Mouse (Mus musculus) CH12.LX (cell line): Measurements from ENCODE around the gene Marc1. TPM values are rescaled to one million over a fixed set of nuclear protein-coding genes. Genes with fewer than 3 reads are reported as not detected.

ENCODE experiments used
- DNase-seq: peaks from one replicate; pipeline ENCODE4 v3.0.0-alpha.2; 2013; ENCODE audit errors: extremely low read depth
- H3K27ac ChIP-seq: 2 replicates; pipeline ENCODE4 v1.5.1; 2012; ENCODE audit warnings: low read depth, mild to moderate bottlenecking, control low read depth, moderate library complexity; ENCODE audit not compliant: insufficient read depth
- H3K27me3 ChIP-seq: replicated peaks from 2 replicates; pipeline ENCODE3; 2012; ENCODE audit warnings: inconsistent platforms
- H3K36me3 ChIP-seq, 2 experiments: replicated peaks in 1 of 2; 2 replicates each; pipeline versions ENCODE3 to v1.6.1; 2012; ENCODE audit warnings: inconsistent platforms in 1 of 2, low read length in 1 of 2, mild to moderate bottlenecking in 1 of 2, mixed read lengths in 1 of 2, moderate library complexity in 1 of 2; ENCODE audit not compliant: control insufficient read depth in 1 of 2, insufficient read depth in 1 of 2
- H3K4me1 ChIP-seq, 2 experiments: 2 replicates each; pipeline ENCODE4 v1.6.1; 2012; ENCODE audit warnings: inconsistent platforms in 1 of 2, moderate library complexity in 1 of 2; ENCODE audit not compliant: insufficient read depth in 2 of 2, control insufficient read depth in 1 of 2
- H3K4me2 ChIP-seq: 2 replicates; pipeline ENCODE4 v1.6.1; 2012; ENCODE audit warnings: low read depth, mild to moderate bottlenecking, control low read depth; ENCODE audit not compliant: poor library complexity, insufficient read depth, severe bottlenecking
- H3K4me3 ChIP-seq, 3 experiments: fragments of 150-350 bp in 1 of 3; sonication (generic) in 1 of 3; replicated peaks in 1 of 3; 2 replicates each; pipeline versions ENCODE3 to v1.5.1; 2011 to 2012; ENCODE audit warnings: low read depth in 2 of 3, low read length in 2 of 3, mild to moderate bottlenecking in 2 of 3, moderate library complexity in 2 of 3, control low read depth in 1 of 3, improper control_type of control experiment in 1 of 3, inconsistent platforms in 1 of 3, mixed read lengths in 1 of 3; ENCODE audit not compliant: poor library complexity in 1 of 3
- H3K79me2 ChIP-seq: replicated peaks from 2 replicates; pipeline ENCODE4 v1.6.1; 2012; ENCODE audit warnings: mild to moderate bottlenecking, moderate library complexity; ENCODE audit not compliant: control insufficient read depth, poor library complexity, insufficient read depth, severe bottlenecking; ENCODE audit errors: extremely low read depth
- H3K9ac ChIP-seq: 2 replicates; pipeline ENCODE4 v1.6.1; 2012; ENCODE audit warnings: low read depth, mild to moderate bottlenecking, control low read depth, moderate library complexity; ENCODE audit not compliant: insufficient read depth
- H3K9me3 ChIP-seq: replicated peaks from 2 replicates; pipeline ENCODE3; 2012; ENCODE audit warnings: low read length, inconsistent platforms, mixed read lengths
- CHD2 ChIP-seq: IDR thresholded peaks from 2 replicates; pipeline ENCODE4 v1.6.1; 2011; ENCODE audit warnings: low read length, improper control_type of control experiment
- GABPA ChIP-seq: IDR thresholded peaks from 2 replicates; pipeline ENCODE4 v1.6.1; 2012; ENCODE audit warnings: low read depth, low read length, improper control_type of control experiment, inconsistent platforms; ENCODE audit not compliant: insufficient replicate concordance
- HCFC1 ChIP-seq: IDR thresholded peaks from 2 replicates; pipeline ENCODE4 v1.6.1; 2012; ENCODE audit warnings: low read depth, mild to moderate bottlenecking, inconsistent platforms, low read length, improper control_type of control experiment
- JUN ChIP-seq: IDR thresholded peaks from 2 replicates; pipeline ENCODE4 v1.6.1; 2011; ENCODE audit warnings: low read depth, mild to moderate bottlenecking, low read length, improper control_type of control experiment, moderate library complexity; ENCODE audit not compliant: insufficient read depth
- JUND ChIP-seq: conservative IDR thresholded peaks from 2 replicates; pipeline ENCODE4 v1.6.1; 2011; ENCODE audit warnings: low read depth, low read length, improper control_type of control experiment
- PAX5 ChIP-seq: IDR thresholded peaks from 2 replicates; pipeline ENCODE4 v1.6.1; 2012; ENCODE audit warnings: low read length, inconsistent platforms, mixed read lengths
- POLR2AphosphoS2 ChIP-seq: IDR thresholded peaks from 2 replicates; pipeline ENCODE4 v1.6.1; 2011; ENCODE audit warnings: low read depth, low read length, improper control_type of control experiment
- ZKSCAN1 ChIP-seq: IDR thresholded peaks from 2 replicates; pipeline ENCODE4 v1.6.1; 2012; ENCODE audit warnings: low read depth, inconsistent platforms, low read length, improper control_type of control experiment, borderline replicate concordance
- dilution Hi-C: fragments of 300-500 bp; cut with MboI; formaldehyde crosslinking; loops from 2 replicates; pipeline ENCODE4 v1.14.3; 2020; ENCODE audit warnings: low sequenced_read_pairs; ENCODE audit not compliant: extremely low pct_unique_long_range_greater_than_20kb, extremely low pct_ligation_motif_present
- in situ Hi-C: fragments of 300-500 bp; cut with MboI; formaldehyde crosslinking; loops from 3 replicates; pipeline ENCODE4 v1.14.3; 2019; ENCODE audit warnings: low sequenced_read_pairs, low pct_ligation_motif_present, low pct_unique_long_range_greater_than_20kb, mixed read lengths
- polyA plus RNA-seq: library from polyadenylated mRNA; unstranded; fragments of >175 nt; gene quantifications from 2 replicates; pipeline ENCODE4 v1.2.1, GENCODE M21; 2012; ENCODE audit warnings: low read depth; ENCODE audit not compliant: insufficient read length
- total RNA-seq, 2 experiments: library from RNA; depleted of rRNA; stranded (reverse); fragments of 300-350 nt in 1 of 2; fragments of >200 nt in 1 of 2; gene quantifications; 2 replicates each; pipeline ENCODE4 v1.2.3; 2012 to 2014

The Marc1 gene
- total and polyA plus RNA-seq, 3 experiments: not detected

GRCm38 (mm10) chr1:184737228-184737627, 73.9 kb downstream of the Marc1 start:
- H3K4me2 ChIP-seq: no peak overlapping the region
- no peak overlapping the region for H3K27ac ChIP-seq
- in situ Hi-C loops (loop anchor here (10.0 kb wide), 2 partner anchors 272 to 472 kb away; no protein-coding TSS in a partner anchor), dilution Hi-C loops (no loop called here)
- no peaks in the 10 kb centered on the region for H3K36me3 ChIP-seq
- no peak for DNase-seq
- TF ChIP-seq HCFC1 (no peak), CHD2 (no peak), ZKSCAN1 (no peak), POLR2AphosphoS2 (no peak), JUND (no peak), JUN (no peak), PAX5 (no peak), GABPA (no peak)
- H3K9me3 ChIP-seq: no peaks in the 10 kb centered on the region
- no peaks in the 10 kb centered on the region for H3K79me2 ChIP-seq
- H3K27me3 ChIP-seq: peaks cover 46% of the 10 kb centered on the region
- H3K4me3 ChIP-seq: no peak overlapping the region
- H3K9ac ChIP-seq: no peak overlapping the region
- peaks cover 2 to 30% of the 10 kb centered on the region in 2 experiments; a peak in 2 of 4 replicates for H3K4me1 ChIP-seq

Other genes with a start within 250 kb of the Marc1 start
- 0.64 and 0.80 TPM in 2 replicates for gene Hlx, start 78.7 kb downstream of the Marc1 start, total RNA-seq (2012; rRNA removed)
- 0.34 and 0.38 TPM in 2 replicates for gene Hlx, start 78.7 kb downstream of the Marc1 start, total RNA-seq (2014; rRNA removed)
- gene Hlx, start 78.7 kb downstream of the Marc1 start, polyA plus RNA-seq: 1.1 and 2.4 TPM in 2 replicates
- gene Marc2, start 35.1 kb upstream of the Marc1 start, total RNA-seq (2012; rRNA removed): 49.7 and 55.0 TPM in 2 replicates
- gene Marc2, start 35.1 kb upstream of the Marc1 start, total RNA-seq (2014; rRNA removed): 54.8 and 63.5 TPM in 2 replicates
- gene Marc2, start 35.1 kb upstream of the Marc1 start, polyA plus RNA-seq: 129 and 155 TPM in 2 replicates
- not detected in 2 replicates for gene C130074G19Rik, start 71.9 kb upstream of the Marc1 start, total RNA-seq (2012; rRNA removed)
- not detected in 2 replicates for gene C130074G19Rik, start 71.9 kb upstream of the Marc1 start, total RNA-seq (2014; rRNA removed)
- not detected in 2 replicates for gene C130074G19Rik, start 71.9 kb upstream of the Marc1 start, polyA plus RNA-seq
- not detected in 2 replicates for gene Mark1, start 188.3 kb upstream of the Marc1 start, total RNA-seq (2012; rRNA removed)
- not detected in 2 replicates for gene Mark1, start 188.3 kb upstream of the Marc1 start, total RNA-seq (2014; rRNA removed)
- not detected in 2 replicates for gene Mark1, start 188.3 kb upstream of the Marc1 start, polyA plus RNA-seq